Mouse (Mus musculus) ES-E14 (cell line): ENCODE results near the gene Pnpla8.

Source experiments
- CHD2 ChIP-seq: IDR thresholded peaks from 2 replicates; pipeline ENCODE4 v1.6.1; 2014; ENCODE audit warnings: mild to moderate bottlenecking, low read depth, low read length, inconsistent platforms
- HCFC1 ChIP-seq: IDR thresholded peaks from 2 replicates; pipeline ENCODE4 v1.6.1; 2012; ENCODE audit warnings: low read length, inconsistent platforms, borderline replicate concordance; ENCODE audit not compliant: insufficient read depth

- TF ChIP-seq CHD2 (no peak), HCFC1 (no peak)
These were observed 109.1 kb downstream of the Pnpla8 start for GRCm38 (mm10) chr12:44330216-44330719.
